Mouse (Mus musculus) heart, adult 8-10 months (tissue): ENCODE results near the gene Th. TPM values are rescaled to one million over a fixed set of nuclear protein-coding genes. Genes with fewer than 3 reads are reported as not detected.

Experiments
- DNase-seq: peaks from one replicate; pipeline ENCODE4 v3.0.0; 2022; ENCODE audit warnings: low spot score
- total RNA-seq, 4 experiments: library from RNA; stranded (reverse); gene quantifications; 2 replicates each; pipeline ENCODE4 v1.2.4; 2022

Gene Th
- total RNA-seq = not detected

DNA sequence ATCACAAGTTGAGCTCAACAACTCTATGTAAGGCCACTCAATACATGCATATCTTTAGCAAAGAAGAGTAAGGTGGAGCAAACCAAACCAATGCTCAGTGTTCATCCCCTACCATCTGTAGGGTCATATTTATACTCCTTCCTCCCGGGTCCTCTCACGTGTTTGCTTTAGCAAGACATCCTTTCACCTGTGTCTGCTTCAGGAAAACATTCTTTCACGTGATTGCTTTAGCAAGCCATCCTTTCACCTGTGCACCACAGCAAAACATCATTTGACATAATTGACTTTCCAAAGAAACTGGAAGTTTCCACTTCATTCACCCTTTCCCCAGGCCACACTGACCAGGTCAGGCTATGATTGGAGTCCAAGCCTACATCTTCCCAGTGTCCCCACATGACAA, at the start of gene Th:
Gene Th, minus strand, starts transcription at position 101 of the 400 bp plus-strand sequence.
- no peak for DNase-seq

DNA sequence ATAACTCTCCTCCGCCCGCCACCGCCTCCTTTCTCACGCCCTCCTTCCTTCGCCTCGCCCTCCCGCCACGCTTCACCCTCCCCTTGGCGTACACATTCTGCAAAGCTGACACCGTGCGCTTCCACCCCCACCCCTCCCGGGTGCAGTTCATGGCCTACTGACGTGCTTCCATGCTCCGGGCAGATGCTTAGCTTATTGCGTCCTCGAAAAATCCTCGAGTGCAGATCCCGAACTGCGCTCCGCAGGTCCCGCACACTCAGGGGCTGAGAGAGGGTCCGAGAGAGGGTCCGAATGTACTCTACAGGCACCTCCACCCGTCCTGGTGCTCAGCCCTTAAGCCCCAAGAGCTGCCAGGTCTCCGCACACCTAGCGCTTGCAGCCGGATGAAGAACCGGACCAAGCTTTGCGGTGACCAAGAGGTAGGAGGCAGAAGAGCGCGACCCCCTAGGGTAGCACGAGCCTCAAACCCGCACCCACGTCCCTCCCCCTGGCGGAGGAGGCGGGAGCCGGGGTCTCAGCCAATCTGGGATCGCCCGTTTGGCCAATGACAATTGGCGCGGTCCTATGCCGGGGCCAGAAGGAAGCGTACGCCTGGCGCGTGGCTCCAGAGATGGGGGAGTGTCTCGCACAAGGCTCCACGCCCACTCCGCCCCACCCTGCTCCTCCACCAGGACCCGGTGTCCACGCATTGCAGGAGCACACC, 38.0 kb upstream of the Th start, which contains the start of gene Ascl2:
Gene Ascl2, minus strand, starts transcription at position 456 of the 703 bp plus-strand sequence.
- no peak for DNase-seq

DNA sequence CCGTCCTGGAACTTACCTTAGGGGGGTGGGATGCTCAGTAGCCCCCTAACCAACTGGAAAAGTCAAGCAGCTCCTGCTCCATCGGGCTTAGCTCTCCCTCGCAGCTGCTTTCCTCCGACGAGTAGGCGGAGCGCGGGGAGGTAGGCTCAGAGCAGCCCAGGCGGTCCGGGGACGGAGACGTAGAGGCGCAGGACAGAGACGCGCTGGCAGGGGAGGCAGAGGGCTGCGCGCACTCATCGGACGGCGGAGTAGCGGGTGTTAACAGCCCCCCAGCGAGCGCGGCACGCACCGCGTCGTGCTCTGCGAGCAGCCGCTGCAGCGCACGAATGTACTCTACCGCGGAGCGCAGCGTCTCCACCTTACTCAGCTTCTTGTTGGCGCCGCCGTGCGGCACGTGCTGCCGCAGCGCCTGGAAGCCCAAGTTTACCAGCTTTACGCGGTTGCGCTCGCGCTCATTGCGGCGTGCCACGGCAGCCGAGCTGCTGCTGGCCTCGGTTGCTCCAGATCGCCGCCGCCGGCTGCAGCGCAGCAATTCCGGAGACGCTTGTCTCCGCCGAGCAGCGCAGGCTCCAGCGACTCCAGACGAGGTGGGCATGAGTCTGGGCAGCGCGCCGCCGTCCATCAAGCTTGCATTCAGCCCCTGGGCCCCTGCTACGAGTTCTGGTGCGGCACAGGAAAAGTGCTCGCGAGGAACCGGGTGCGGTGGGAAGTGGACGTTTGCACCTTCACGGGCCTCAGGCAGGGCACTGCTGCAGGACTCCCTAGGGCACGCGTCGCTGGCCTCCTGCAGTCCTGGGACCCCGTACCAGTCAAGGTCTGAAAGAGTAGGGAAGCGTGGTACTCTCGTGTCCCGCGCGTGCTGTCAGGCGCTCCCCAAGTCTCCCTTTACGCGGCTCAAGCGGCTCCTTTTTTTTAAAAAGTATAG, 37.2 kb upstream of the Th start:
- no peak for DNase-seq

DNA sequence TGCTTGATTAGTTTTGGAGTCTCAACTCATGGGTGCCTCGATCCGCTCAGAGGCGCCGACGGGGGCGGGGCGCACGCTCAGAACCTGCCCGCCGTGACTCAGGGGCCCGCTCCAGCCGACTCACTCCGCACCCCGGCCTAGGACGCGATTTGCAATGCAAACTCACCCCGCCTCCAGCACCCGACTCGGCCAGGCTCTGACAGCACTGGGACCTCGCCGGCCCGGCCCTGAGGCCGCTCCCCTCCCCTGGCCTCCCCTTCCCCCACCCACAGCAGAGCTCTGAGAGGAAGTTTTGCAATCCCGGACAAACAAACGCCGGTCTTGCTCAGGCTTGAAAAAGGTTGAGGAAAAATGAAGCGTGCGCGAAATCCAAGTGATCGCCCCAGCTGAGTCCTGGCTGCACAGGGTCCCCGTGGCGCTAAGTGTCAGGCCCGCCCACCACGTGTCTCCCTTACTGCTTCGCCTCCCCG, 36.5 kb upstream of the Th start:
- DNase-seq = no peak

DNA sequence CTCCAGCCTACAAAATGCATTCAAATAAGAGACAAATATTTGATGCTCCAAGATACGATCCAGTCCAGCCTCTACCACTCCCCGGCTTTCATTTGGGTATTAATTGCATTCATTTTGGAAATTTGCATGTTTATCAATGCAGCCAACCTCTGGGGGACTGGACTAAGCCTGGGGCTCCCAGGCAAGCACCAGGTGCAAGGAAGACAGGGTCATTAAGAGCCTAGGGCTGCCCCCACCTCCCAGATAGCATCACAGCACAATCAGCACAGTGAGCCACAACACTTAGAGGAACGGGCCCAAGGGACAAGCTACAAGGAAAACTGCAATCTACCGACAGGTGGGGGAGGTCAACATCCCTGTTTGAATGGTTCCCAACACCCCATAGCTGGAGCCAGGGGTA, 28.8 kb upstream of the Th start:
- no peak for DNase-seq

DNA sequence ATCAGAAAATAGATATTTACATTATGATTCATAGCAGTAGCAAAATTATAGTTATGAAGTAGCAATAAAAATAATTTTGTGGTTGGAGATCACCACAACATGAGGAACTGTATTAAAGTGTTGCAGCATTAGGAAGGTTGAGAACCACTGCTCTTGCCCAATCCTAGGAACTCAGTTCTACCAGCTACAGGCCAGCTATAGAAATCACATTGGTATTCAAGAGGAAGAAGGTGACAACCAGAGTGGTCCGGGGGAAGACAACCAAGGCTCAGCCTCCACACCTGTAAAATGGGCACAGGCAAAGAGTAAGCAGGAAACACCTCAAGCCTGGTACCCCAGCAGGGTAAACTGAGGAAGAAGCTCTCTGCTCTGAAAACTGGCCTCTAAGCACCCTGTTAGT, 27.9 kb upstream of the Th start:
- no peak for DNase-seq

DNA sequence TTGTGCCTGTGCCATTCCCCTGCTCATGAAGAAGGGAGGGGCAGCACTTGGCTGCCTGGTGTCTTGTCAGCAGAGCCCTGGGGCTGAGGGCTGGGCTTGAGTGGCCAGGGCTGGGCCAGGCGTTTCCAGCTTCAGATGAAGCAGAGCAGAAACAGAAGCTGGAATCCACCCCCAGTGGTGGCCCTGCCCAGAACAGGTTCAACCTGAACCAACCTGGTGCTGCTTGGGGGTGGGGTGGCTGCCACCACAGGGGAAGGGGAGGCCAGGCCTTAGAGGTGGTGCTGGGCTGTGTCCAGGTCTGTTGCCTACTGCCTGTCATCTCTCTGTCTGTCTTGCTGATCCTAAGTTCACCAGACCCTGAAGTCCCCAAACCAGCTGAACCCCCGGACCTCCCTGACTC, 25.1 kb upstream of the Th start:
- DNase-seq = no peak

DNA sequence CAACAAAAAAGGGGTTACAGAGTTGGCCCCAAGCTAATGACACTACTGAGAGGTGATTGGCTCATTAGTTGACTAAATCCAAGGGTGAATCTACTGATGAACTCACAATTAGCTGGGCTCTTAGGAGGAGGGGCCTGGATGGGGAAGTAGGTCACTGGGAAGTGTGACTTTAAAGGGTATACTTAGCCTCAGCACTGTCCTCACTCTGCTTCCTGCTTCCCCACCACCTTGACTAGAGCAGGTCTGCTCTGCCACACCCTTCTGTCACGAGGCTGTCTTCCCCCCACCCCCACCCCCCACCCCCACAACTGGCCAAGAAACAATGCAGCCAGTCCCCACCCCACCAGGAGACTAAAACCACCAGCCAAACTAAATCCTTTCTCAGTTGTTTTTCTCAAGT, 18.6 kb upstream of the Th start:
- no peak for DNase-seq

DNA sequence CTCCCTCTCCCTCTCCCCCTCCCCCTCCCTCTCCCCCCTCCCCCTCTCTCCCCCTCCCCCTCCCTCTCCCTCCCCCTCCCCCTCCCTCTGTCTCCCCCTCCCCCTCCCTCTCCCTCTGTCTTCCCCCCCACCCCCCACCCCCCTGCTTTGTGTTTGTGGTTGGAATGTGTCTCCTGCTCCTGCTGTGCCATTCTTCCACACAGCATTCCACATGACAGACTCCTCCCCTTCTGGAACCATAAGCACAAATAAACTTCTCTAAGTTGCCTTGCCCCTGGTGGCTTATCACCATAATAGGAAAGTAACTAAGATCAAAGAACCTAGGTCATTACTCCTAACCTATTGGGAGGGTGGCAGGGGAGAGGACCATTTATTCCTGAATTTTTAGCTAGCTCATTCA, 6.7 kb upstream of the Th start:
- no peak for DNase-seq

DNA sequence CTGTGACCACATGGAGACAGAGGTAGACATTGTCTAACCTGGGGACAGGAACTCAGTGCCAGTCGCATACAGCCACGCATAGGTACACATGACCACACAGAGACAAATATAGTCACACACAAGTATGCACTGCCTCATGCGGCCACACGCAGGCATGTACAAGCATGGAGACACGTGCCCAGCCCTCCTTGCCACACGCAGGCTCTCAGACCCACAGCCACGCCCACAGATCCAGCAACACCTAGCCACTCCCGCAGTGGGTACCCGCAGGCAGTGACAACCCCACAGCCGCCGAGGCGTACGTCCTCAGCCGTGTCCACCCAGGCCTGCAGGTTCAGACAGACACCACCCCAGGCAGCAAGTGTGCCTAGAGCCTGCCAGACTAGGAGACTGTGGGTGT, 4.8 kb upstream of the Th start:
- DNase-seq = no peak

DNA sequence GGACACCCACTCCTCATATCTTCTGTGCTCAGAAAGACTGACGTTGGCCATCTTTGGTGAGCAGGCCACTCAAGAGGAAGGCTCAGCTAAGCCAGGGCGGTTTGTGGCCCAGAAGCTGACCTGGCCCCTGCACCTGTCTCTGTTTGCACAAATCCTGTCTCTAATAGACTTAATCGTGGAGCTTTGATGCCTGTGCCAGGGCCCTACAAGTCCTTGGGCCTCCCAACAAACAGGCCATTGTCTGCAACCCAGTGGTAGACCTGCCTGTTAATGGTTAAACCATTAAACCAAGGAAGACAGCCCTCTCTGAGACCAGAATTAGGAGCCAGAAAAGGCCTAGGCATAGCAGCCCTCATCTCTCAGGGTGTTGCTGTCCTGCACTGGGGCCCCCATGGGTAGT, 1.5 kb upstream of the Th start:
- DNase-seq = no peak

DNA sequence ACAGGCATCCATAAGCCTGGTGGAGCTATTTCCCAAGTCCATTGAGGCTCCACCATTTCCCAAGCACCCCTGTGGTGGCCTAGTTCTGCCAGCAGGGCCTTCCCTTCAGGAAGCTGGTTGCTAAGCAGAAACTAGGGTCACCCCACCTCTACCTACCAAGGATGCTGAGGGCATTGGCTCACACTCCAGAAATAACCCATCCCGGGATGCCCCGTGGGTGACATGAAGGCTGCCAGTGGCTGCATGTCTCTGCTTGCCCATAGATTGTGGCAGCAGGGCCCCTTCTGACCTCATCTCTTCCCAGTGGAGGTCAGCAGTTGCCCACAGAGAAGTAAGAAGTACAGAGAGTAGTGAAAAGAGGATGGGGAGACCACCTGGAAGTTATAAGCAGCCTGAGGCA, 1.4 kb downstream of the Th start:
- peak; percentile 21 for DNase-seq

DNA sequence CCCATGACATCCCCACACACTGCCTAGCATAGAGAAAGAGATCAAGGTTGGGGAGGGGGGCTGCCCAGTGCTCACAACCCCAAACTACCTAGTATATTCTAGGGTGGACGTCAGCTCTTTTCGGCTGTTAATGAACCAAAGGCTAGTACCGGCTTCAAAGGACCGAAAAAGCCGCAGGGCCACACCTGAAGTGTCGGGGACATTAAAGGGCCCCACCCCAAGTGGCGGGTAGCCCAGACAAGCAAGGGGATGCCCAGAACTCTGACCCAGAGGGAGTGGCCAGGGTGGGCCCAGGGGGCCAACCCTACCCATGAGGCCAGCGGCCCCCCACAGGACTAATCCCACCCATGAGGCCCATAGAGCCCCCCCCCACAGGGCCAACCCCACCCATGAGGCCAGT, 3.6 kb downstream of the Th start:
- DNase-seq = no peak

DNA sequence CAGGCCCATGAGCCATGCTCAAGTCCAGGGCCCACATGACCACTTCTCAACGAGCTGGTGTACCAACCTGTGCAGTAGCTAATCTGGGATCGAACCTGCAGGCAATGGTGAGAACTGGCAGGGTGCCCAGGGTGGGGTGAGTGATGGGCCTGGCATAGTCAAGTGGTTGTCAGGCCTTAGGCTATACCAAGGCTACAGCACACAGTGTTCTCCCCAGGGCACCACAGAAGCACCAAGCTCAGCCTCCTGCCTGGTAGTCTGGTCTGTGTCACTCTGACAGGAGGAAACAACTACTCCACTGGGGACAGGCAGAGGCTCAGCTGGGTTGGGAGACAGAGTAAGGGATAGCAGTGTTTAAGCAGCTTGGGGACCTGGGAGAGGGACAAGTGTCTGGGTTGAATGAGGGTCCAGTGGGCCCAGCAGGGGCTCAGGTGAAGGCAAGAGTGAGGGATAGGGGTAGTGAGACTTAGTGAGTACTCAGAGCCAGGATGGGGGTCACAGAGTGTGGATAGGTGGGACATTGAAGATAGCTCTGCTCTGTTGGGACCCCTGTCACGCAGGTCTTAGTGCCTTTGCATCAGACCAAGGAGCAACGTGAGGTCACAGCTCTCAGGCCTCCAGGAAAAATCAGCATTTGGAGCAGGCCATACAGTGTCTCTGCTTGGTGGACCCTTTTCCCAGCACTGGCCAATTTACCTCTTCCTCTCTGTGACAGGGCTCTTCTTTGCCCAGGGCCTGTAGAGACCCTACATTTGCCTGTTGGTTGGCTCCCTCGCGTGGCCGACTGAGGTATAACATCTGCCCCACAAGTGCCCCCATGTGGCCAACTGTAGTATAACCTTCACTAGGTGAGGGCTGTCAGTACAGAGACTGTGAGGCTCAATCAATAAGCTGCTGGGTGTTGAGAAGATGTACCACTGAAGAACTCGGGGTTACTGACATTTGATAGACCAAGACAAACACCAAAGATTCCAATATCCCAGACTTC, 12.0 kb downstream of the Th start:
- peak; percentile 84 for DNase-seq

DNA sequence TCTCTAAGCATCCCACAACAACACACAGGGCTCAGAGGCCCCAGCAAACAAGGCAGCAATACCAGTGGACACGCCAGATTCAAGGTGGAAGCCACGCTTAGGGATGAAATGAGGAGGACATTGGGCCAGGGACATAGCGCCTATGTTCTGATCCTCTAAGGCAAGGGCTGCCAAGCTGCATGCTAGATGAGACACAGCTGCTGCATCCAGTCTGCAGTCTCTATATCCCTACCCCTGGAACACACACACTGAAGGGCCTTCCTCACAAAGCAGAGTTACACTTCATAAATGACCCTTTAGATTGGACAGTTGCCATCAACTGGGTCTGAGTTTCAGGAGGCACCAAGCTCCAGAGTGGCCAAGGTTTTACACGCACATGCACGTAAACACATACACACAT, 13.3 kb downstream of the Th start:
- no peak for DNase-seq

DNA sequence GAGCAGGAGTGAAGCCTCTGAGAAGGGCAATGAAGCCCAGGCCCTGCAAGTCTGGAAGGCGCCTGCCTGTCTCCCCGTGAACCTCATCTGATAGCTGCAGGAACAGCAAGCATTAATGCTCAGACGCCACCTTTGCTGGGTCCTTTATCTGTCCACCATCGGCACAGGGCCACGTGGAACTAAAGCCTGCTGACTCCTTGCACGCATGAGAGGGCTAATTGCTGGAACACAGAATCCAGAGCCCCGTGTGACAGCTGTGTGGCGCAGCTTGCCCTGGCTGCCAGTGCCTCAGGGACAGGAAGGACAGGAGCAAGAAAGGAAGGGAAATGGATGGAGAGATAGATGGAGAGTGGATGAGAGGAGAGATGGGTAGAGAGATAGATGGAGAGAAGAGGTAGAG, 14.8 kb downstream of the Th start:
- DNase-seq = no peak

DNA sequence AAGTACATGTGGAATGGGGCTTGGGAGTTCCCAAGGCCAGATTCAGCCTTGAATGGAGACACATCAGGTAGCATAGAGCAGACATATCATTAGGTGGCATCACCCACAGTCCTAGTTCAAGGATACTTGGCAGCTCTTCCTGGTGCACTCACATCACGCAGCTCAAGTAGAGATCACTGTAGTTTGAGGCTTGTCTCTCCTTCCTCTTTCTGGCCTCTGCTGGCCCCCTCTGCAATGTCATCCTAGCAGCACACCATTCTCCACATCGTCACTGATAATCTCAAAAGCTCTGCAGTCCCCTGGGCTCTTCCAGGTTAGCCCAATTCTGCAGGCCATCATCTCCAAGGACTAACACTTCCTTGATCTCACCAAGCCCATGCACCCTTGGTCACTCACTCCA, 19.2 kb downstream of the Th start:
- no peak for DNase-seq

DNA sequence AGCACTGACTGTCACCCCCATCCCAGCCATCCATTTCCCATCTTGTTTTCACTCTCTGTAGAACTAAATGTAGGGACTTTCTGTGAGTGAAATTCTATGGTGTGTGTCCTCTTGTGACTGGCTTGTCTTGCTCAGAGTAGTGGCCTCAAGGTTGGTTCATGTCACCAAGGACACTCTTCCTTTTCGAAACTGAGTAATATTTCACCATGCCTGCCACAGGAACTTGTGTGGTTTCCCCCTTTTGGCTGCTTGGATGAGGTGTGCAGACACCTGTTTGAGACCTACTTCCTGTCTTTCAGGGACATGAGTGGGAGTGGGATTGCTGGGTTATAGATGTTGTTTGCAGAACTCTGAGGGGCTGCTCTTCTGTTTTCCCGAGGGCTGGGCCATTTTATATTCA, 20.8 kb downstream of the Th start:
- DNase-seq = no peak

DNA sequence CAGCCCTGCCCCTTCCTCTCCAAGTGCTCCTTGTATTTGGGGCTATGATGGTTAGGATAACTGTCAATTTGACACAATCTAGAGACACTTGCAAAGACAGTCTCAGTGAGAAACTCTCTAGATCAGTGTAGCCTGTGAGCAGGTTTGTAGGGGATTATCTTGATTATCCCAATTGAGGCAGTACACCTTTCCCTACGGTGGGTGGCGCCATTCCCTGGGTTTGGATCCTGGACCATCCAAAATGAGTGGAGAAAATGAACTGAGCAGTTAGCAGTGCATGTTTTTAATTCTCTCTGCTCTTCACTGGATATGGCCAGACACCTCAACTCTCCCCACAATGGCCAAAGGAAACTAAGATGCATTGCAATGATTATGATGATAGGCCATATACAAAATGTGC, 21.3 kb downstream of the Th start:
- no peak for DNase-seq

DNA sequence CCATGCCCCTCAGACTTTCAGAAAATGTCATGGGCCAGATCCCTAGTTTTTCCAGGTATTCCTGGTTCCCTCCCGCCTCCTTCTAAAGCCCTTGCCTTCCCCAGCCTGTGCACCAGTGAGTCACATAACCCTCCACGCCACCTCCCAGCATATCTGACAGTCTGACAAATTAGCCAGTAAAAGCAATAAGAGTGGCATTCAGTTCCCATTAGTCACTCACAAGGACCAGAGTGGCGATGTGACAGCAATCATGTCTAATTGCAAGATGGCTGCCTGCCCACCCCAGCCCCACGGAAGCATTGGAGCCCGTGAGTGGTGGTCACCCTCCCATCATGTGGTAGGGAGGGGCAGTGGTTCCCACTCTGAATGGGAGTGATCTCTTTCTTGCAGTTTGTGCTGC, 25.3 kb downstream of the Th start:
- no peak for DNase-seq

DNA sequence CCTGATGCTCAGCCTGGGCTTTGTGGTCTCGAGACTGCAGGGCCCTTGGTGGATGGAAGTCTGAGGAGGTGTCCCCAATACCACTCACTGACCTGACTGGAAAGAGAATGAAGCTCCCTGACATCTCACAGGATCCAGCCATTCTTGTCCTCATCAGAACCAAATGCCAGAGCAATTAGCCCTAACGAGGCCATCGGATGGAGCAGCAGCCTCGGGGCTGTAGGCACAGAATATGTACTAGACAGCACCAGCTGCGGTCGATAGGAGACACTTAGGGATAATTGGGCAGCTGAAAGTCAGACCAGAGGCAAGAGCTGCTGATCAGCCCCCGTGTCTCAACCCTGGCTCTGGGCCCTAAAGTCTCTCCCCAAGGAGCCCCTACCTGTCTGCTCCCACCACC, 26.6 kb downstream of the Th start:
- DNase-seq = no peak

DNA sequence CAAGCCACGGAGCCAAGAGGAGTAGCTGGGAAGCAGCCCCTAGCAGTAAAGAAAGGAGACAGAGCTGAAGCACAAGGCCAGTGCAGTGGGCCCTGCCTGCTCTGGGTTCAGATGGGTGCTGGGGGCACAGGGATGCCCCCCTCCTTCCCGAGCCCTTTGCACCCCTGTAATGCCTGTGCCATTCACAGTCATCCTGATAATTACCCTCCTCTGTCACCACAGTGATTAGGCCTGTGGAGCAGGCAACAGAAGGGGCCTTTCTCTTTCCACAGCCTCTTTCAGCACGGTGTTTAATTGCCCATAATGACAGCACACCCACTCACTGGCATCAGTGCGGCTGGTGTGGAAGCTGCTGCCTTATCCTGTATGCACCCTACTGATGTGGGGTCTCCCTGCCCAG, 28.0 kb downstream of the Th start:
- no peak for DNase-seq
